Mouse (Mus musculus) kidney, postnatal 0 days (tissue): ENCODE data around the gene Camk2b. TPM values are rescaled to one million over a fixed set of nuclear protein-coding genes. Genes with fewer than 3 reads are reported as not detected.
A peak's percentile ranks its signal among the peaks of the same experiment; 100 is the strongest.

ENCODE experiments used
- ATAC-seq: fragments of 200-750 bp; cut with Nextera tagmentation; replicated peaks from 2 replicates; pipeline ENCODE4 v1.8.0; 2017; ENCODE audit warnings: low read depth, moderate number of reproducible peaks, moderate TSS enrichment, moderate library complexity; ENCODE audit not compliant: low FRiP score
- DNase-seq: peaks from one replicate; pipeline ENCODE4 v3.0.0-alpha.2; 2016; ENCODE audit warnings: low spot score
- H3K27ac ChIP-seq: fragments of 300-500 bp; sonication (generic); 2 replicates; pipeline ENCODE4 v1.5.1; 2014; ENCODE audit warnings: mild to moderate bottlenecking
- H3K27me3 ChIP-seq: fragments of 300-500 bp; sonication (generic); 2 replicates; pipeline ENCODE4 v1.6.1; 2014; ENCODE audit warnings: low read length, mixed read lengths; ENCODE audit not compliant: insufficient read depth
- H3K36me3 ChIP-seq: fragments of 300-500 bp; sonication (generic); 2 replicates; pipeline ENCODE4 v1.6.1; 2014; ENCODE audit warnings: low read length, mixed read lengths; ENCODE audit not compliant: insufficient read depth
- H3K4me1 ChIP-seq: fragments of 300-500 bp; sonication (generic); replicated peaks from 2 replicates; pipeline ENCODE4 v1.6.1; 2014; ENCODE audit warnings: antibody characterized with exemption, low read length, mixed read lengths; ENCODE audit not compliant: insufficient read depth
- H3K4me2 ChIP-seq: fragments of 300-500 bp; sonication (generic); 2 replicates; pipeline ENCODE4 v1.6.1; 2014; ENCODE audit warnings: mild to moderate bottlenecking, low read length, moderate library complexity, mixed read lengths
- H3K4me3 ChIP-seq: fragments of 300-500 bp; sonication (generic); replicated peaks from 2 replicates; pipeline ENCODE4 v1.5.1; 2014; ENCODE audit warnings: low read depth, low read length
- H3K9ac ChIP-seq: fragments of 300-500 bp; sonication (generic); 2 replicates; pipeline ENCODE4 v1.6.1; 2014; ENCODE audit warnings: low read depth, low read length
- H3K9me3 ChIP-seq: fragments of 300-500 bp; sonication (generic); replicated peaks from 2 replicates; pipeline ENCODE4 v1.6.1; 2016; ENCODE audit warnings: low read length, inconsistent platforms, mixed read lengths
- CTCF ChIP-seq: IDR thresholded peaks from 2 replicates; pipeline ENCODE4 v1.5.1; 2016; ENCODE audit warnings: antibody characterized with exemption, low read depth, mild to moderate bottlenecking, moderate library complexity
- WGBS: fragments of 180-500 bp; shearing (Covaris S2); extraction: QIAGEN DNeasy Blood & Tissue Kit; methylation state at CpG from one replicate; pipeline ENCODE4 v1.1.7; 2014; 5-methylcytosine and 5-hydroxymethylcytosine counted together
- polyA plus RNA-seq: library from polyadenylated mRNA; unstranded; fragments of >200 nt; fragmentation: Nextera tagmentation; extraction: Ambion mirVana; gene quantifications from 2 replicates; pipeline ENCODE4 v1.2.1, GENCODE M21; 2015

Camk2b gene
- polyA plus RNA-seq, 1 experiment from 2014 or later, result 3.3 TPM

DNA sequence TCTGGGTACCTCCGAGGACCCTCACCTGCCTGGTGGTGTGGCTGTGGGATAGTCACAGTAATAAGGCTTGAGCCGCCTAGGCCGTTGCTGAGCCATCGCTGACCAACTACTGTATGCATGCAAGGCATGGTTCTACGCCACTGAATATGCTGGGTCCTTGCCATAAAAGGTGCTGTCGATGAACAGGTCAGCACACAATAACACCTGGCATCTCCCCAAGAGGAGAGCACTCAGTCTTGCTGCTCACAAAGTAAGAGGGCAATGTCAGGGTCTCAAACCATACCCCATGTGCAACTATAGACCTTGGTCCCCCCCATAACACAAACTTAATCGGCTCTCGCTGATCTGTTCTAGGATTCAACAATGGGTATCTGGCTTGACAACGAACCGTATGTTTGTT, 7.0 kb downstream of the Camk2b start:
- H3K36me3 ChIP-seq, result no peaks in the 10 kb centered on the region
- H3K27ac ChIP-seq, result no peak overlapping the region
- ATAC-seq (no peak), DNase-seq (no peak)
- H3K4me1 ChIP-seq, result no peaks in the 10 kb centered on the region; the same call in 1 of the 2 replicates
- WGBS, result 89% methylated on average over 10 of the region's 10 CpGs
- H3K4me2 ChIP-seq, result no peak overlapping the region
- peaks cover 14% of the 10 kb centered on the region for H3K27me3 ChIP-seq
- TF ChIP-seq CTCF, result no peak
- H3K4me3 ChIP-seq, result no peak overlapping the region
- H3K9me3 ChIP-seq, result no peaks in the 10 kb centered on the region
- H3K9ac ChIP-seq, result no peak overlapping the region

DNA sequence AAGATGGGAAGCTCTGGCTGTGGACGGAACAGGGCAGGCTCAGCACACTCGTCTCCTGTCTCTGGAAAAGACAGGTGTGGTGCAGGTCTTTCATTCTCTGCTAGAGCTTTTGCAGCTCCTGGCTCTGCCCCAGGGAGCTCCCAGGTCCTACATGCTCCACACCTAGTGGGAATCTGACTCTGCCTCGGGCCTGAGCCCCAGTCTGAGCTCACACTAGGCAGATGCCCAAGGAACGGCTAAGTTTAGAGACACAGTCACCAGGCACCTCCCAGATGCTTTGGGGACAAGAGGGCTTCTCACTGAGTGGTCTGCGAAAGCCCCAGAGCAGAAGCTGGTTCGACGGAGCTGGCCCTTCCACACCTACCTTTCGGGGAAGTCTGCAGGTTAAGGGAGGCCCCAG, 12.8 kb downstream of the Camk2b start:
- no peak for TF ChIP-seq CTCF
- H3K27ac ChIP-seq, result no peak overlapping the region
- H3K36me3 ChIP-seq, result no peaks in the 10 kb centered on the region
- H3K27me3 ChIP-seq, result no peaks in the 10 kb centered on the region
- 82% methylated on average over 8 of the region's 8 CpGs for WGBS
- DNase-seq, result no peak
- no peak overlapping the region for H3K4me2 ChIP-seq
- H3K9ac ChIP-seq, result no peak overlapping the region
- no peaks in the 10 kb centered on the region for H3K4me1 ChIP-seq
- H3K4me3 ChIP-seq, result no peak overlapping the region
- ATAC-seq, result no peak
- no peaks in the 10 kb centered on the region for H3K9me3 ChIP-seq

DNA sequence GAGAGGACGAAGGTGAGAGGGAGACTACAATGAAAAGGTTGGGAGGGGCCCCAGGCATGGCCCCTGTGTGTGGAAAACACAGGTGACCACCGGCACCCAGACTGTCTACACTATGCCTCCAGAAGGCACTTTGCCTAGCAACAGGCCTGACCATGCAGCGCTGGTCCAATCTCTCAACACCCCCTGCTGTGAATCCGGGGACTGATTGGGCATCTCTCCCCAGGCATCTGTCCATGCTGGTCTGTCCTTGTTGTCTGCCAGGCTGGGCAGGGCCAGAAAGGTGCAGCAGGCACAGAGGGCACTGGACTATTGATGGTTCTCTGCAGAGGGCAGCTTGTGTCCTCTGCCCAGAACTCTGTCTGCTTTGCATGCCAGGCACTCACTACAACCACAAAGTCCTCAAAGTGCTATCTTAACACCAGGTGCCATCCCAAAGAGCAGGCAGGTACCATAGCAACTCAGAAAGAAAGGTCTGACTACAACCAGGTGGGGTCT, 16.0 kb downstream of the Camk2b start:
- no peak for TF ChIP-seq CTCF
- no peak for ATAC-seq
- Histone ChIP-seq H3K4me1 (no peaks in the 10 kb centered on the region), H3K9me3 (no peaks in the 10 kb centered on the region), H3K36me3 (no peaks in the 10 kb centered on the region), H3K4me3 (no peak overlapping the region), H3K9ac (no peak overlapping the region), H3K27ac (no peak overlapping the region), H3K27me3 (no peaks in the 10 kb centered on the region), H3K4me2 (no peak overlapping the region)
- DNase-seq, result no peak
- WGBS, result 76% methylated on average over 4 of the region's 4 CpGs

DNA sequence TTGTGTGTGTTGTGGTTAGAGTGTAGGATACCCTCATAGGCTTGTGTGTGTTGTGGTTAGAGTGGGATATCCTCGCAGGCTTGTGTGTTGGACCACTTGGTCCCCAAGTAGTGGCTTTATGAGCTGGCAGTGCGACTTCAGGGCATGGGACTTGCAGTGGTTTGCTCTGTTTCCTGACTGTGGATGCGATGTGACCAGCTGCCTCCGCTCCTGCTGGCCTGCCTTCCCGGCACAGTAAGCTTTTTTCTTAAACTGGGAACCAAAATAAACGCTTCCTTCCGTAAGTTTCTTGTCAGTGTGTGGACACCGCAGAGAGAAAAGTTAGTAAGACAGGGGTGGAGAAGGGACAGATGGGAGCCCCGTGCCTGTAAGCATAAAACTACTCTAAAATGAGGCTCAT, 18.0 kb downstream of the Camk2b start:
- no peak for TF ChIP-seq CTCF
- H3K27ac ChIP-seq, result no peak overlapping the region
- no peak overlapping the region for H3K4me3 ChIP-seq
- no peak overlapping the region for H3K9ac ChIP-seq
- H3K36me3 ChIP-seq, result no peaks in the 10 kb centered on the region
- ATAC-seq (no peak), DNase-seq (no peak)
- H3K9me3 ChIP-seq, result no peaks in the 10 kb centered on the region
- no peaks in the 10 kb centered on the region for H3K27me3 ChIP-seq
- WGBS, result 72% methylated on average over 9 of the region's 9 CpGs
- H3K4me2 ChIP-seq, result no peak overlapping the region
- no peaks in the 10 kb centered on the region for H3K4me1 ChIP-seq

- Histone ChIP-seq H3K36me3 (no peaks in the 10 kb centered on the region), H3K4me3 (no peak overlapping the region), H3K4me2 (no peak overlapping the region), H3K9me3 (no peaks in the 10 kb centered on the region), H3K4me1 (no peaks in the 10 kb centered on the region), H3K9ac (no peak overlapping the region), H3K27me3 (no peaks in the 10 kb centered on the region), H3K27ac (no peak overlapping the region)
- no peak for TF ChIP-seq CTCF
- DNase-seq, result no peak
- 64% methylated on average over 7 of the region's 7 CpGs for WGBS
- ATAC-seq, result no peak
Measured at GRCm38 (mm10) chr11:6038929-6039328, 27.2 kb downstream of the Camk2b start.

DNA sequence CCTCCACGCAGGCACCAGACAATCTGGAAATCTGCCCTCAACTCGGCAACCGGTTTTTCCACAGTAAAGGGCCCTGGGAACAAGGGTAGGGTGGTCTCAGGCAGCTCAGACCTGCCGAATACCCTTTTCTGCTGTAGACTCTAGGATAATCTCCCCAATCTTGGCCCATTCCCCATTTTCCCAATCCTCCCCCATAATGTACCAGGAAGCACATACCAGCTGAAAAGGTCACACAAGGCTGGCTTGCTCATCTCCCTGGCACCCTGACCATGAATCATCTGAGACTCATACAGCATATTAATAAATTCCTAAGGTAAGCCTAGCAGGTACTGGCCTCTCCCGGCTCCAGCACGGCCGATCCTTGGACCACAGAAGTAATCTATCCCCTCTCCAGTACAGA, 28.5 kb downstream of the Camk2b start:
- WGBS, result 67% methylated on average over 7 of the region's 7 CpGs
- H3K9me3 ChIP-seq, result no peaks in the 10 kb centered on the region
- DNase-seq (no peak), ATAC-seq (peak; percentile 36)
- no peak overlapping the region for H3K27ac ChIP-seq
- H3K4me1 ChIP-seq, result no peaks in the 10 kb centered on the region
- H3K36me3 ChIP-seq, result no peaks in the 10 kb centered on the region
- no peak overlapping the region for H3K4me3 ChIP-seq
- H3K4me2 ChIP-seq, result no peak overlapping the region
- no peak overlapping the region for H3K9ac ChIP-seq
- H3K27me3 ChIP-seq, result no peaks in the 10 kb centered on the region
- no peak for TF ChIP-seq CTCF

DNA sequence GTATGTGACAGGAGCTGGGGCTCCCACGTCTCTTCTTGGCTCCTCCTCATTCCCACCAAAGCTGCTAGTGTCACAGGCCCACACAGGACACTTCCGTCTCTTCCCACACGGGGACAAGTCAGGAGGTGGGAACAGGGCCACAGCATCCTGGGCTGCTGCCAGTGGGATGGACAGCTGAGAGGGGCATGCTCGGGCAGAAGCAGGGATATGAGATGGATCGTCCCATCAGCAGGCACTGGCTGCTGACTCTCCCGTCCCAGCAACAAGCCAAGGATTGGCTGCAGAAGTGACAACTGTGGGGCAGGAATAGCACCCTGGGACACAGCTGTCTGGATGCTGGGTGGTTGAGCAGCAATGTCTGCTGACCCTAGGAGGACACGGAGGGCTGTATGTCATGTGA, 29.0 kb downstream of the Camk2b start:
- no peak overlapping the region for H3K4me3 ChIP-seq
- H3K9ac ChIP-seq, result no peak overlapping the region
- no peak overlapping the region for H3K4me2 ChIP-seq
- DNase-seq (no peak), ATAC-seq (no peak)
- H3K36me3 ChIP-seq, result no peaks in the 10 kb centered on the region
- no peaks in the 10 kb centered on the region for H3K4me1 ChIP-seq
- 65% methylated on average over 7 of the region's 7 CpGs for WGBS
- TF ChIP-seq CTCF, result no peak
- H3K9me3 ChIP-seq, result no peaks in the 10 kb centered on the region
- H3K27ac ChIP-seq, result no peak overlapping the region
- H3K27me3 ChIP-seq, result no peaks in the 10 kb centered on the region
